Mouse (Mus musculus) lung, adult 2 months (tissue): ENCODE results near the gene Aaas. TPM values are rescaled to one million over a fixed set of nuclear protein-coding genes. Genes with fewer than 3 reads are reported as not detected.

Experiments used
- DNase-seq: peaks from one replicate; pipeline ENCODE4 v3.0.0; 2022
- H3K4me1 ChIP-seq: fragments of 200-500 bp; 2 replicates; pipeline ENCODE4 v1.6.1; 2011; ENCODE audit warnings: low read length; ENCODE audit not compliant: control insufficient read depth, insufficient read depth
- H3K4me3 ChIP-seq: fragments of 200-500 bp; replicated peaks from 2 replicates; pipeline ENCODE3; 2011; ENCODE audit warnings: low read depth, mild to moderate bottlenecking, control low read depth, low read length; ENCODE audit errors: extremely low read depth
- CTCF ChIP-seq: fragments of 200-500 bp; IDR thresholded peaks from 2 replicates; pipeline ENCODE4 v1.5.1; 2011; ENCODE audit warnings: mild to moderate bottlenecking, low read length, control low read depth; ENCODE audit not compliant: insufficient read depth
- POLR2A ChIP-seq: fragments of 200-500 bp; IDR thresholded peaks from 2 replicates; pipeline ENCODE4 v1.6.1; 2011; ENCODE audit warnings: low read depth, mild to moderate bottlenecking, control low read depth, low read length, borderline replicate concordance; ENCODE audit errors: extremely low read depth
- WGBS: fragments of 180-500 bp; shearing (Covaris S2); methylation state at CpG from one replicate; pipeline ENCODE4 v1.1.7; 2018; 5-methylcytosine and 5-hydroxymethylcytosine counted together
- polyA plus RNA-seq: library from polyadenylated mRNA; depleted of rRNA; stranded (reverse); fragments of >200 nt; gene quantifications from 2 replicates; pipeline ENCODE4 v1.2.3, GENCODE M21; 2012

Aaas gene
- polyA plus RNA-seq, 1 experiment: 27.5 TPM

GRCm38 (mm10) chr15:102358834-102359233 is 8.3 kb upstream of the Aaas start:
- TF ChIP-seq CTCF: no peak
- TF ChIP-seq POLR2A: no peak
- Histone ChIP-seq H3K4me1 (peaks cover 3% of the 10 kb centered on the region; the same call in 1 of the 2 replicates), H3K4me3 (no peak overlapping the region)
- no peak for DNase-seq
- WGBS: 42% methylated on average over 5 of the region's 5 CpGs

DNA sequence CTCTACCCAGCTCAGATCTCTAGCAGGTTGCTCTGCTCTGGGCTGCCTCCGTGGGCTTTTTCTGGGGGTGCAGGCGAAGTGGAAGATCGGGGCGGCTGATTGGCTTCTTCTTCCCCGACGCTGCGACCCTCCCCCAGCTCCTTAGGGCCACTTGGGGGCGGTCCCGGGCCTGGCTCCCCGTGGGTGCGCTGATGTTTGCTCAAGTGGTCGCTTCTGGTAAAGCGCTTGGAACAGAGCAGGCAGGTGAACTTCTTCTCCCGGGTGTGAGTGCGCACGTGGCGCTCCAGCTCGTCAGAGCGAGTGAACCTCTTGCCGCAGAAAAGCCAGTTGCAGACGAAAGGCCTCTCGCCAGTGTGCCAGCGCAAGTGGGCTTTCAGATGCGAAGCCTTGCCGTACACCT is 7.6 kb upstream of the Aaas start:
- TF ChIP-seq POLR2A: no peak
- no peak for TF ChIP-seq CTCF
- DNase-seq: no peak
- Histone ChIP-seq H3K4me1 (peaks cover 3% of the 10 kb centered on the region; the same call in 1 of the 2 replicates), H3K4me3 (no peak overlapping the region)
- 11% methylated on average over 25 of the region's 25 CpGs for WGBS

DNA sequence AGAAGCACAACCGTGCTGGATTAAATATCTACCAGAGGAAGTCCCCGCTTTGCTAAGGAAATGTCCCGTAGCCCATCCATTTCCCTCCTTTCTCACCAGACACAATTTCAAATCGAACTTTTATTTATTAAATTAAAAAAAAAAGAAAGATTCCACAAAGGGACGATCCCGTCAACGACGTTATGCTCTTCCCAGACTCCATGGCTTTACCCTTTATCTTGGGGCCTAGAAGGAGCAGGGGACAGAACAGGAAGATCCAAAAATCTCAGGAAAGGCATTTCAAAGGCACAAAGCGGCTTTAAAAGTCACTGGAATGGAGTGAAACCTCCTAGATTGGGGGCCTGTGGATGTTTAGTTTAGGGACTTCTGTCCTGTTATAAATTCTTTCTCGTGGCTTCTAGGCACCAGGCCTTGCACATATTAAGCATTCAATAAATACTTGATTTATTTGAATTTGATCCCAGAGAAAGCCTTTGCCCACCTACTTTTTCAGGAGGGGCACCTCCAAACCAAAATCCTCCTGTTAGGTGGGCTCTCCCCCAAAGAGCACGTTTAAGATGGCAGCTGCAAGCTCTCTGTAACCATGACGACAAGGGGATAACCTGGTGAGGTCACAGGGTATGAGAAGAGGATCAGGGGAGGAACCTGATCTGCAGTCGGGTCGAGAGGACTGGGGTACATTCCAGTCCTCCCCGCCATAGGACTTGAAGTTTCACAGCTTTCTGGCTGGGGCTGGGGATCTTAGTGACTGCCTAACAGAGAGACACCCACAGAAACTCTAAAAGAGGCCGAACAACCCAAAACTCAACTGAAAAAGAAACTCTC is 6.1 kb upstream of the Aaas start:
- TF ChIP-seq POLR2A (no peak), CTCF (no peak)
- Histone ChIP-seq H3K4me3 (no peak overlapping the region), H3K4me1 (peaks cover 3% of the 10 kb centered on the region; the same call in 1 of the 2 replicates)
- 75% methylated on average over 16 of the region's 16 CpGs for WGBS
- DNase-seq: no peak

- no peak overlapping the region for H3K4me3 ChIP-seq
- TF ChIP-seq CTCF: no peak
- no peak for TF ChIP-seq POLR2A
- DNase-seq: no peak
- 17% methylated on average over 38 of the region's 38 CpGs for WGBS
- peaks cover 5% of the 10 kb centered on the region for H3K4me1 ChIP-seq
Measured at GRCm38 (mm10) chr15:102355871-102356441, 5.4 kb upstream of the Aaas start.

DNA sequence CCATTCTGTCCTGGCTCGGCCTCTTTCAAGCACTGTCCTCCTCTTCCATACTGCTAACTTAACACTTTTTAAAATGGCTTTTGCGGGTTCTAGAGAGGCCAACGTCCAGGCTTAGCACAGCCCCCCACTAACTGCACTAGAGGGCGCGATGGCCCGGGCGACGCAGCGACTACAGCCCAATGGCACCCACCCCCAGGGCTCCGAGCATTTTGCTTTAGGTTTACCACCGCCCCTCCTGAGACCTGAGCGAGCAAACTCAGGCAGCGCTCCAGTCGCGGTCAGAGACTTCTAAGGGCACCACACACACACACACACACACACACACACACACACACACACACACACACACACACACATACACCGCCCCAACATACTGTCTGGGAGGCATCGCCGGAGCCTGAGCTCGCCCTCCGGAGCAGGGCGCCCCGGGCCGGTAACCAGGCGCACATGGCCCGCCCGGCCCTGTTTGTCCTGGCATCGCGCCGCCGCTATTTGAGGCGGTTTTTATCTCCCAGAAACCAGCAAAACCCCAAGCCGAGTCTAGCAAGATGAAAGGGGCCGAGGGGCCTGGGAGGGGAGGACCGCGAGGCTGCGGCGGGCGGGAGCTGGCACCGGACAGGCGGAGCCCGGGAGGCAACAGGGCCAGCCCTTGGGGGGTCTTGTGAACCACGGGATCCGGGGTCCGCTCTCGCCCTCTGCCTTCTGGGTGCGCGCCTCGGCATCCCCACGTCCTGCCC is 4.7 kb upstream of the Aaas start:
- DNase-seq: peak; percentile 23
- Histone ChIP-seq H3K4me3 (peak overlapping the region; percentile 47), H3K4me1 (peaks cover 5% of the 10 kb centered on the region)
- under 1% methylated on average over 49 of the region's 49 CpGs for WGBS
- no peak for TF ChIP-seq CTCF
- TF ChIP-seq POLR2A: no peak

DNA sequence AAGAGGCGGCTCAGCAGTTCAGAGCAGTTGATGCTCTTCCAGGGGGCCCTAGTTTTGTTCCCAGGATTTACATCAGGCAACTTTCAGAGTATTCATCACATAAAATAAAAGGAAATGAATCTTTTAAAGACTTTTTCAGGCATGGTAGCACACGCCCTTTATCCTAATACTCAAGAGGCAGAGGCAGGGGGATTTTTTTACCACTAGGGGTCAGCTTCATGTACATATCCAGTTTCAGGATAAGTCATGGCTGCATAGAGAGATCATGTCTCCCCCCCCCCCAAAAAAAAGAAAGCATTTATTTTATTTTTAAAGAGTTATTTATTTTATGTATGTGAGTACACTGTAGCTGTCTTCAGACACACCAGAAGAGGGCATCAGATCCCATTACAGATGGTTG is 3.4 kb upstream of the Aaas start:
- 82% methylated on average over 2 of the region's 2 CpGs for WGBS
- H3K4me1 ChIP-seq: peaks cover 9% of the 10 kb centered on the region
- no peak for DNase-seq
- TF ChIP-seq POLR2A (no peak), CTCF (no peak)
- no peak overlapping the region for H3K4me3 ChIP-seq

GRCm38 (mm10) chr15:102352177-102352576 is 1.6 kb upstream of the Aaas start:
- Histone ChIP-seq H3K4me3 (no peak overlapping the region), H3K4me1 (peaks cover 9% of the 10 kb centered on the region)
- no peak for DNase-seq
- 59% methylated on average over 2 of the region's 2 CpGs for WGBS
- TF ChIP-seq POLR2A (no peak), CTCF (0 out of 2 replicates have a peak, but pooled peaks have one; percentile 12)

- WGBS: 5% methylated on average over 11 of the region's 11 CpGs
- Histone ChIP-seq H3K4me1 (peaks cover 9% of the 10 kb centered on the region), H3K4me3 (peak overlapping the region; percentile 74)
- DNase-seq: peak; percentile 16
- no peak for TF ChIP-seq POLR2A
- no peak for TF ChIP-seq CTCF
Measured at GRCm38 (mm10) chr15:102350942-102351291, 346 bp upstream of the Aaas start.

GRCm38 (mm10) chr15:102346444-102346843 is 4.1 kb downstream of the Aaas start:
- TF ChIP-seq CTCF (no peak), POLR2A (no peak)
- Histone ChIP-seq H3K4me1 (peaks cover 6% of the 10 kb centered on the region; the same call in 1 of the 2 replicates), H3K4me3 (no peak overlapping the region)
- no peak for DNase-seq
- WGBS: 68% methylated on average over 4 of the region's 4 CpGs
